Mouse (Mus musculus) olfactory bulb, adult 2 months (tissue): ENCODE data around the gene Lipc. TPM values are rescaled to one million over a fixed set of nuclear protein-coding genes. Genes with fewer than 3 reads are reported as not detected.

Source experiments
- H3K27ac ChIP-seq: fragments of 200-500 bp; 2 replicates; pipeline ENCODE4 v1.5.1; 2012; ENCODE audit warnings: low read depth, low read length; ENCODE audit not compliant: insufficient read depth
- H3K4me1 ChIP-seq: fragments of 200-500 bp; 2 replicates; pipeline ENCODE4 v1.6.1; 2012; ENCODE audit warnings: low read length; ENCODE audit not compliant: control insufficient read depth, insufficient read depth
- H3K4me3 ChIP-seq: fragments of 200-500 bp; 2 replicates; pipeline ENCODE4 v1.5.1; 2012; ENCODE audit warnings: mild to moderate bottlenecking, low read depth, low read length, moderate library complexity; ENCODE audit not compliant: insufficient read depth
- CTCF ChIP-seq: fragments of 200-500 bp; IDR thresholded peaks from 2 replicates; pipeline ENCODE4 v1.5.1; 2012; ENCODE audit warnings: low read depth, mild to moderate bottlenecking, low read length, moderate library complexity; ENCODE audit not compliant: insufficient read depth
- POLR2A ChIP-seq: fragments of 200-500 bp; IDR thresholded peaks from 2 replicates; pipeline ENCODE4 v1.6.1; 2012; ENCODE audit warnings: mild to moderate bottlenecking, low read depth, low read length, moderate library complexity; ENCODE audit not compliant: insufficient read depth
- WGBS: fragments of 180-500 bp; shearing (Covaris S2); methylation state at CpG from one replicate; pipeline ENCODE4 v1.1.7; 2018; 5-methylcytosine and 5-hydroxymethylcytosine counted together
- polyA plus RNA-seq: library from polyadenylated mRNA; stranded (reverse); fragments of >200 nt; gene quantifications from 2 replicates; pipeline ENCODE4 v1.2.4, GENCODE M21; 2012; ENCODE audit warnings: low replicate concordance; ENCODE audit not compliant: missing spikeins, insufficient read depth, insufficient read length

Lipc gene
- polyA plus RNA-seq, 1 experiment = not detected

- Histone ChIP-seq H3K4me3 (no peak overlapping the region), H3K27ac (no peak overlapping the region), H3K4me1 (peaks cover 9% of the 10 kb centered on the region)
- TF ChIP-seq CTCF (no peak), POLR2A (no peak)
- WGBS = 90% methylated on average over 6 of the region's 6 CpGs
Measured at GRCm38 (mm10) chr9:70925225-70925624, 26.8 kb downstream of the Lipc start.

DNA sequence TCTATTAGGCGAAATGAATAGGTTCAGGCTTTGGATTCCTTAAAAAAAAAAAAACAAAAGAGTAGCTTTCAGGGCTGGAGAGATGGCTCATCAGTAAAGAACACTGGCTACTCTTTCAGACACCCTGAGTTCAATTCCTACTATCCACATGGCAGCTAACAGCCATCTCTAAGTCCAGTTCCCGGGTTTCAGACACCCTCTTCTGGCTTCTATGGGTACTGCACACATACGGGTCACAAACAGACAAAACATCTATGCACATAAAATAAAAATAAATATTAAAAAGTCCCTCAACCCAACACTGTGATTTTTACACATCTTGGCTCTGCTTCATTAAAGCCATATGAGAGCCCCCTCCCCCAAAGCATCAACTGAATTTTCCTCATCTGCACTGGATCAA is 27.3 kb downstream of the Lipc start:
- no peak overlapping the region for H3K4me3 ChIP-seq
- TF ChIP-seq POLR2A = no peak
- no peak for TF ChIP-seq CTCF
- 93% methylated on average over 3 of the region's 3 CpGs for WGBS
- H3K27ac ChIP-seq = no peak overlapping the region
- H3K4me1 ChIP-seq = peaks cover 8% of the 10 kb centered on the region

GRCm38 (mm10) chr9:70921781-70922565 is 30.1 kb downstream of the Lipc start:
- 52% methylated on average over 7 of the region's 7 CpGs for WGBS
- TF ChIP-seq CTCF = no peak
- TF ChIP-seq POLR2A = no peak
- Histone ChIP-seq H3K4me1 (peaks cover 8% of the 10 kb centered on the region), H3K4me3 (no peak overlapping the region), H3K27ac (no peak overlapping the region)

GRCm38 (mm10) chr9:70921132-70921531 is 30.9 kb downstream of the Lipc start:
- Histone ChIP-seq H3K4me1 (peaks cover 11% of the 10 kb centered on the region), H3K27ac (no peak overlapping the region), H3K4me3 (no peak overlapping the region)
- TF ChIP-seq POLR2A (no peak), CTCF (no peak)
- 78% methylated on average over 3 of the region's 3 CpGs for WGBS

DNA sequence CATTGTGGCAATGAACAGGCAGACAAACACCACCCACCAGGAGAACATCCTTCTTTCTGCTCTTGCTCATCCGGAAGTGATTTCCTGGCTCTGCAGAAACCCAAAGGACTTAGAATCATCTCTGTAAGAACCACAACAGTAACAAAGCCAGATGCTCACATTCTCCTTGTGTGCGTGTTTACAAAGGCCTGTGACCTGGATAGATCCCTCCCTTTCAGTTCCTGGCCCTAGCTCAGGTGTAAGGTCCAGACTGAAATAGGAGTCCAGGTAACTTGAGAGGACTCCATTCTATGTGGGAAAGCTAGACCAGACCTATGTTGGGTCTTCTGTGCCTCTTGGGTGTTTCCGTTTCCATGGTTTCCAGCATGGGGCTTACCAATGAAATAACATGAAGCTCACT is 32.8 kb downstream of the Lipc start:
- Histone ChIP-seq H3K4me3 (no peak overlapping the region), H3K4me1 (peaks cover 20% of the 10 kb centered on the region), H3K27ac (no peak overlapping the region)
- 75% methylated on average over 3 of the region's 3 CpGs for WGBS
- TF ChIP-seq POLR2A (no peak), CTCF (no peak)

DNA sequence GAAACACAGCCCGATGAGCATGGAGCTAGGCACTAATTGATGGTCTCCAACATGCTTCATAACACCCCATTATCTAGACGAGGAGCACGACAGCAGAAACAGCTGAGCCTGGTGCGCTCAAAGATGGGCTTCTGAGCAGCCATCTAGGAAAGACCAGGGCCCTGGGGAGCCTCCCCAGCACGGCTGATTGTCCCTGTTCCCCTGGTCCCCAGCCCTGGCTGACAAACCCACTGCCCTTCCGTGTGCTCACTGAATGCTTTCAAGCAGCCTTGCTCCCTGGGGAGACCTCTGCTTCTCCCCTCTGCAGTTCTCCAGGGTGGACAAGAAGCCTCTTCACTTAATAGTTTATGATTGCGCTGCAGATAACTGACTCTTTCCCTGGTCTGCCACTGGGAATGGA is 35.5 kb downstream of the Lipc start:
- 0 out of 2 replicates have a peak overlapping the region, but pooled peaks have one; percentile 16 for H3K27ac ChIP-seq
- no peak for TF ChIP-seq CTCF
- no peak for TF ChIP-seq POLR2A
- no peak overlapping the region for H3K4me3 ChIP-seq
- 37% methylated on average over 7 of the region's 7 CpGs for WGBS
- peaks cover 13% of the 10 kb centered on the region for H3K4me1 ChIP-seq

DNA sequence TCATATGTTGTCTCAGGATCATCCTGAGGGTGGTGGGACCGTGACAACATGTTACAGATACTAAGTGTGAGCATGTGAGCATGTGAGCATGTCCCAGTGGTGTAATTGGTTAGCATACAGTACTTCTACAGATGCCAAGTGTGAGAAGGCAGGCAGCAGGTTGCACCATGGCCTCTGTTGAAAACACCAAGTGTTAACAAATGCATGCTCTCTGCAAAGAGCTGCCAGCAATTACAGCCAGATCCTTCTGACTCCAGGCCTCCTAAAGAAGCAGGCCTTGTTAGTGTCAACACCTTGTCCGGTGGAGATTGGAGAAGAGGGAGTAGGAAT is 36.7 kb downstream of the Lipc start:
- Histone ChIP-seq H3K4me3 (no peak overlapping the region), H3K4me1 (peaks cover 13% of the 10 kb centered on the region), H3K27ac (no peak overlapping the region)
- TF ChIP-seq POLR2A = no peak
- TF ChIP-seq CTCF = no peak
- 84% methylated on average over 2 of the region's 2 CpGs for WGBS

DNA sequence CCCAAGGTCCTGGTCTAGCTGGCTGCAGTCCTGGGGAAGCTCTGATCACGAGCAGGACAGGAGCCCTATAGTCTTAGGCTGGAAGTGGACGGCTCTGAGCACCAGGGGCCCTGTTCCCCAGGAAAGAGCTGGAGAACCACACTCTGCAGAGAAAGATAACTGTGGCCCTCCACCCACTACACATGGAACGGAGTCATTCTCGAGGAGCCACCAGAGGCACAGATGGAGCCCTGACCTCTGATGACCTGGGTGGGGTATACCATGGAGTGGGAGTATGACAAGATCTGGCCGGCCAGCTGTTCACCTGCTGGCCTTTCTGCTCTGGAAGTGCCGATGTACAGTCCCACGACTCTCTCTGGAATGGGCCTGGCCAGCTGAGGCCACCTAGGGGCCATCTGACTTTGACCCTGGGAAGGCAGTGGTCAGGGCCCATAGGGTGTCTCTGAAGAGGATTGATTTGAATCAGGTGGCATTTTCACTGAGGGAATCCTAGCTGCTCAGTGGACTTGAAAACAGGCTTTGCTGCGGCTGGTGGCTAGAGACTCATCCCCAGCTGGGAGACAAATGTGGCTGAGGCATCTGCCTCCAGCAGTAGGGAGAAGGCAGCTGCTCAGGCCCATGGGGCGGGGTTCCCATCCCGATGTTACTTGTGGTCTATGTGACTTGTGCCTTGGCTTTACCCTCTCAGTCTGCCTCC is 37.2 kb downstream of the Lipc start:
- no peak overlapping the region for H3K27ac ChIP-seq
- no peak overlapping the region for H3K4me3 ChIP-seq
- H3K4me1 ChIP-seq = peaks cover 13% of the 10 kb centered on the region
- 73% methylated on average over 10 of the region's 10 CpGs for WGBS
- no peak for TF ChIP-seq POLR2A
- TF ChIP-seq CTCF = no peak

GRCm38 (mm10) chr9:70911163-70911562 is 40.9 kb downstream of the Lipc start:
- H3K4me1 ChIP-seq = peaks cover 9% of the 10 kb centered on the region
- no peak overlapping the region for H3K27ac ChIP-seq
- no peak overlapping the region for H3K4me3 ChIP-seq
- no peak for TF ChIP-seq CTCF
- TF ChIP-seq POLR2A = no peak
- WGBS = 84% methylated on average over 4 of the region's 4 CpGs

GRCm38 (mm10) chr9:70910351-70910750 is 41.7 kb downstream of the Lipc start:
- WGBS = 90% methylated on average over 6 of the region's 6 CpGs
- H3K4me1 ChIP-seq = peaks cover 7% of the 10 kb centered on the region
- no peak overlapping the region for H3K4me3 ChIP-seq
- no peak overlapping the region for H3K27ac ChIP-seq
- TF ChIP-seq CTCF (no peak), POLR2A (no peak)
